Mouse (Mus musculus): ENCODE data around the gene Actg2.

DNA sequence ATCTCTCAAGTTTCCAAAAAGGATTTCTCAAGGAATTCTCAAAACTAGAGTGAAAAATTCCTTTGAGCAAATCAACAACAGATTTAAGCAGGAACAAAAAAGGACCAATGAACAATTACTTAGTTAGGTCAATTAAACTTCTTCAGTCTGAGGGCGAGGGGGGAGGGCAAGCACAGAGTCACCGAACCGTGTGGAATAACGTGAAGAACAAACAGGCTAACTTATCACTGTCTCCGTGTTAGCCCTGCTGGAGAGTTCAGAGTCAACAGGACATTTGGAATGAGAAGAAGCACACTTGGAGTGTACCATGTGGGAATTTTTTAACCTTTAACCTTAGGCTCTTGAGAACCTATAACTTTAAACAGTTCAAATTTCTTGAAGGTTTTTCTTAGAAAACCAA is 12.3 kb upstream of the Actg2 start:
- TF ChIP-seq USF2 (IDR thresholded peaks at IDR 0.05; ENCODE audit: borderline replicate concordance in 1 of 2, insufficient read depth in 1 of 2, low read depth in 1 of 2, low read length in 2 of 2): no peak
- TF ChIP-seq ZNF384 (IDR thresholded peaks at IDR 0.05; ENCODE audit: low read depth, low read length): no peak
- no peak for TF ChIP-seq USF1 (IDR thresholded peaks at IDR 0.05; ENCODE audit: low read depth, low read length)
- TF ChIP-seq CTCF (IDR thresholded peaks at IDR 0.05 in 2 of 3, conservative IDR thresholded peaks at IDR 0.05 in 1 of 3; ENCODE audit: control insufficient read depth in 1 of 3, insufficient read depth in 1 of 3, low read depth in 2 of 3, low read length in 3 of 3, poor library complexity in 1 of 3, severe bottlenecking in 1 of 3): no peak

Data from MEL (cell line).